8 mouse cellular contexts compared by ENCODE assay signal in the genomic region with DNA sequence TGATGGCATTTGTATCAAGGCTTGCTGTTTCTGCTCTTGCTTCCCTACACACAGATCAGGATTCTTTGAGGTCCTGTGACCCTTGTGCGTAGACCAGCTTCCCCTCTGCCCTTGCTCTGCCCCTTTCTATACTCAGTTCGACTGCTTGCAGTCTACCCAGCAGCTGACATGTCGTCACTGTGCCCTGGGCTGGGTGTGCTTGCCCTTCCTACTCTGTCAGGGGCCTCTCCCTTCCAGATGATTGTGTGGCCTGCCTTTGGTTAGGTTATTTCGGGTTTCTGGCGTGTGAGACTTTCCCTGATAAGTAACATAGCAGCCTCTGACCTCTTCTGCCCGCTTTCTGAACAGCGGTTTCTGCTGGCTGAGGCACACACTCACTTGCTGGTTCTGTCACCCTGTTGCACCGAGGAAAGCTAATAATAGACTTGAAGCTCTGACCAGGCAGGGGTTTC. TPM values are rescaled to one million over a fixed set of nuclear protein-coding genes. Genes with fewer than 3 reads are reported as not detected.
DNase-seq lines count a peak whose midpoint lies in the region; ATAC-seq lines count a peak whose summit lies in the region.

No protein-coding gene starts in this region.

- H3K27ac ChIP-seq in kidney, embryonic 16.5 days (ENCODE audit: low read length) = no peak overlapping the region
- H3K27ac ChIP-seq in forebrain, embryonic 12.5 days = no peak overlapping the region
- no peak overlapping the region for H3K27ac ChIP-seq in hindbrain, embryonic 10.5 days
- H3K27ac ChIP-seq in lung, embryonic 15.5 days = no peak overlapping the region
- H3K27ac ChIP-seq in neural tube, embryonic 14.5 days (ENCODE audit: low read depth, low read length) = no peak overlapping the region

- H3K36me3 ChIP-seq in kidney, embryonic 16.5 days (ENCODE audit: insufficient read depth, low read length) = no peaks in the 10 kb centered on the region
- H3K36me3 ChIP-seq in forebrain, embryonic 12.5 days (replicated peaks) = no peaks in the 10 kb centered on the region
- H3K36me3 ChIP-seq in hindbrain, embryonic 10.5 days = peaks cover under 1% of the 10 kb centered on the region; the same call in 1 of the 2 replicates
- H3K36me3 ChIP-seq in lung, embryonic 15.5 days = no peaks in the 10 kb centered on the region
- no peaks in the 10 kb centered on the region for H3K36me3 ChIP-seq in neural tube, embryonic 14.5 days (ENCODE audit: control insufficient read depth, insufficient read depth, low read length)

- peak overlapping the region; percentile 92 for H3K4me3 ChIP-seq in kidney, embryonic 16.5 days (ENCODE audit: low read length)
- peak overlapping the region; percentile 84 for H3K4me3 ChIP-seq in forebrain, embryonic 12.5 days (replicated peaks)
- peak overlapping the region; percentile 99 for H3K4me3 ChIP-seq in hindbrain, embryonic 10.5 days
- H3K4me3 ChIP-seq in lung, embryonic 15.5 days = peak overlapping the region; percentile 89
- peak overlapping the region; percentile 99; the same call in 1 of the 2 replicates for H3K4me3 ChIP-seq in neural tube, embryonic 14.5 days (ENCODE audit: low read depth, low read length)

- 0 out of 2 replicates have a peak overlapping the region, but pooled peaks have one; percentile 18 for H3K9ac ChIP-seq in kidney, embryonic 16.5 days (replicated peaks; ENCODE audit: low read length)
- H3K9ac ChIP-seq in forebrain, embryonic 12.5 days = peak overlapping the region; percentile 94; the same call in 1 of the 2 replicates
- 0 out of 2 replicates have a peak overlapping the region, but pooled peaks have one; percentile 10 for H3K9ac ChIP-seq in lung, embryonic 15.5 days
- H3K9ac ChIP-seq in neural tube, embryonic 14.5 days (replicated peaks; ENCODE audit: low read depth, low read length) = peak overlapping the region; percentile 7; the same call in 1 of the 2 replicates

- WGBS in kidney, embryonic 16.5 days = 42% methylated on average over 8 of the region's 8 CpGs
- WGBS in forebrain, embryonic 12.5 days = 39% methylated on average over 8 of the region's 8 CpGs
- 30% methylated on average over 8 of the region's 8 CpGs for WGBS in hindbrain, embryonic 10.5 days
- 31% methylated on average over 8 of the region's 8 CpGs for WGBS in lung, embryonic 15.5 days
- 48% methylated on average over 8 of the region's 8 CpGs for WGBS in neural tube, embryonic 14.5 days

- ATAC-seq in kidney, embryonic 16.5 days (ENCODE audit: low FRiP score, low TSS enrichment) = no peak
- ATAC-seq in forebrain, embryonic 12.5 days (ENCODE audit: low FRiP score) = no peak
- no peak for ATAC-seq in lung, embryonic 15.5 days (ENCODE audit: borderline replicate concordance, extremely low read depth, low FRiP score, low TSS enrichment)
- ATAC-seq in neural tube, embryonic 14.5 days (ENCODE audit: low read depth) = no peak

- DNase-seq in kidney, postnatal 4 days = no peak
- peak; percentile 19 for DNase-seq in hindbrain, embryonic 10.5 days (ENCODE audit: low spot score)
- DNase-seq in right cerebral cortex, postnatal 14 days = no peak
- DNase-seq in ovary, postnatal 36 days (ENCODE audit: low spot score) = no peak

- no peaks in the 10 kb centered on the region for H3K9me3 ChIP-seq in kidney, embryonic 16.5 days (ENCODE audit: low read length)
- H3K9me3 ChIP-seq in forebrain, embryonic 12.5 days = no peaks in the 10 kb centered on the region
- H3K9me3 ChIP-seq in hindbrain, embryonic 10.5 days = no peaks in the 10 kb centered on the region
- H3K9me3 ChIP-seq in lung, embryonic 15.5 days = no peaks in the 10 kb centered on the region
- no peaks in the 10 kb centered on the region for H3K9me3 ChIP-seq in neural tube, embryonic 14.5 days (ENCODE audit: control insufficient read depth, low read length)

- H3K4me1 ChIP-seq in kidney, embryonic 16.5 days (ENCODE audit: insufficient read depth, low read length) = peaks cover 27% of the 10 kb centered on the region
- H3K4me1 ChIP-seq in forebrain, embryonic 12.5 days = peaks cover 38% of the 10 kb centered on the region
- peaks cover 33% of the 10 kb centered on the region for H3K4me1 ChIP-seq in hindbrain, embryonic 10.5 days (replicated peaks)
- peaks cover 38% of the 10 kb centered on the region for H3K4me1 ChIP-seq in lung, embryonic 15.5 days
- peaks cover 16% of the 10 kb centered on the region for H3K4me1 ChIP-seq in neural tube, embryonic 14.5 days (ENCODE audit: control insufficient read depth, insufficient read depth, low read length)

- H3K4me2 ChIP-seq in kidney, embryonic 16.5 days (replicated peaks; ENCODE audit: low read depth, low read length) = peak overlapping the region; percentile 64
- peak overlapping the region; percentile 72 for H3K4me2 ChIP-seq in forebrain, embryonic 12.5 days
- H3K4me2 ChIP-seq in lung, embryonic 15.5 days = peak overlapping the region; percentile 56
- peak overlapping the region; percentile 57 for H3K4me2 ChIP-seq in neural tube, embryonic 14.5 days (ENCODE audit: low read depth, low read length)

- no peaks in the 10 kb centered on the region for H3K27me3 ChIP-seq in kidney, embryonic 16.5 days (ENCODE audit: insufficient read depth, low read length)
- 0 out of 2 replicates have a peak, but pooled peaks cover 3% of the 10 kb centered on the region for H3K27me3 ChIP-seq in forebrain, embryonic 12.5 days
- peaks cover 9% of the 10 kb centered on the region for H3K27me3 ChIP-seq in hindbrain, embryonic 10.5 days (ENCODE audit: insufficient read depth, poor library complexity, severe bottlenecking)
- no peaks in the 10 kb centered on the region for H3K27me3 ChIP-seq in lung, embryonic 15.5 days
- no peaks in the 10 kb centered on the region; the same call in 1 of the 2 replicates for H3K27me3 ChIP-seq in neural tube, embryonic 14.5 days (ENCODE audit: control insufficient read depth, insufficient read depth, low read length)

RNA-seq across cellular contexts. Expression of a gene that starts 2.6 kb away (rescaled TPM):
- 9.1 and 12.5 TPM in 2 replicates for polyA plus RNA-seq in kidney, embryonic 16.5 days (2015; fragmentation: Nextera tagmentation; extraction: Ambion mirVana)
- polyA plus RNA-seq in forebrain, embryonic 12.5 days (2016; fragmentation: Nextera tagmentation; extraction: Ambion mirVana) = 12.9 and 17.3 TPM in 2 replicates
- polyA plus RNA-seq in hindbrain, embryonic 10.5 days (2016; fragmentation: Nextera tagmentation; extraction: Ambion mirVana) = 8.9 and 9.0 TPM in 2 replicates
- polyA plus RNA-seq in lung, embryonic 15.5 days (2015; fragmentation: Nextera tagmentation; extraction: Ambion mirVana) = 11.8 and 12.0 TPM in 2 replicates
- 15.4 and 23.5 TPM in 2 replicates for polyA plus RNA-seq in neural tube, embryonic 14.5 days (2014; fragmentation: Nextera tagmentation; extraction: Ambion mirVana)

Comparison
In these comparisons a context has a peak if more than half of its experiments do, and no peak if none do; other contexts are left out.
1. H3K9ac ChIP-seq: peak in every context shown above with its lines; median percentile 94 in forebrain, embryonic 12.5 days; 18 in kidney, embryonic 16.5 days; 10 in lung, embryonic 15.5 days; 7 in neural tube, embryonic 14.5 days.